Mouse (Mus musculus) thymus, postnatal 10 days (tissue): Measurements from ENCODE around the gene Zfp810.

ENCODE experiments used
- DNase-seq, 2 experiments: peaks; one replicate each; pipeline ENCODE4 v3.0.0; 2021; ENCODE audit warnings: low spot score in 2 of 2

The Zfp810 gene

GRCm38 (mm10) chr9:22260092-22260422 is 47.4 kb downstream of the Zfp810 start:
- DNase-seq: no peak

- DNase-seq: peak; percentile 61 to 65
These were observed 48.0 kb downstream of the Zfp810 start, which contains the start of gene Zfp599 for GRCm38 (mm10) chr9:22259184-22260091. Gene Zfp599 (minus strand): TSS chr9:22259895.

- DNase-seq: no peak
These were observed 48.7 kb downstream of the Zfp810 start for GRCm38 (mm10) chr9:22258784-22259183.

GRCm38 (mm10) chr9:22256579-22256978 is 50.9 kb downstream of the Zfp810 start:
- no peak for DNase-seq

GRCm38 (mm10) chr9:22244242-22244641 is 63.2 kb downstream of the Zfp810 start:
- DNase-seq: no peak

GRCm38 (mm10) chr9:22240001-22240400 is 67.4 kb downstream of the Zfp810 start:
- DNase-seq: no peak

DNA sequence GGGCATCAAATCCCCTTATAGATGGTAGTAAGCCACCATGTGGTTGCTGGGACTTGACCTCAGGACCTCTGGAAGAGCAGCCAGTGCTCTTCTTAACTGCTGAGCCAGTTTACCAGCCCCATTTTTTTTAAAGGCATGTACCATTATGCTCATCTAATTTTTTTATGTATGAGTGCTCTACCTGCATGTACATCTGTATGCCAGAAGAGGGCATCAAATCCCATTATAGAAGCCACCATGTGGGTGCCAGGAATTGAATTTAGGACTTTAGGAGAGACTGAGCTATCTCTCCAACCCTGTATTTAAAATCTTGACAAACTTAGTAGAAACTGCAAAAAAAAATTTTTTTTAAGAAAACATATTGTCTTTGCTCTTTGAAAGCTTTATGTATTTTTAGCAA is 76.9 kb downstream of the Zfp810 start:
- no peak for DNase-seq

GRCm38 (mm10) chr9:22230061-22230460 is 77.4 kb downstream of the Zfp810 start:
- DNase-seq: no peak

- DNase-seq: no peak
These were observed 77.9 kb downstream of the Zfp810 start for GRCm38 (mm10) chr9:22229386-22230026.

GRCm38 (mm10) chr9:22226846-22227245 is 80.6 kb downstream of the Zfp810 start:
- no peak for DNase-seq
